Mouse (Mus musculus): ENCODE data around the gene Nek7. TPM values are rescaled to one million over a fixed set of nuclear protein-coding genes. Genes with fewer than 3 reads are reported as not detected.

The Nek7 gene
- total and polyA plus RNA-seq, 3 experiments: 29.1 to 75.1 (median 63.7) TPM

DNA sequence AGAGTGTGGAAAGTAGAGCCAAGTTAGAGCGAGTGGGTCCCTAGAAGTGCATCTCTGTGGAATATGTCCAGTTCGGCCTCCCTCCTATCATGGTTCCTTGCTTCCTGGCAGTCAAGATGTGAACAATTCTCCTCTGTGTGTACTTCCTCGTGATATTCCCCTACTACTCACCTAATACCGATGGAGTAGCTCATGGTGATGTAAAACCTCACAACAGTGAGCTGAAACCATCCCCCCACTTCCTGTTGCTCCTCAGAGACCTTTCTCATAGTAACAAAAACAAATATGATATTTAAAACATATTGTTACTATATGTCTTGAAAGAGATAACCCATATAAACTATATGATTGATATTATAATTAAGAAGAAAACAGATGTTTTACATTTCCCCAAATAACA, 9.0 kb upstream of the Nek7 start:
- no peaks in the 10 kb centered on the region for H3K27me3 ChIP-seq (replicated peaks)
- dilution Hi-C loops (cut with MboI; ENCODE audit: extremely low pct_ligation_motif_present, extremely low pct_unique_long_range_greater_than_20kb, low sequenced_read_pairs) (no loop called here), in situ Hi-C loops (cut with MboI; ENCODE audit: low pct_ligation_motif_present, low pct_unique_long_range_greater_than_20kb, low sequenced_read_pairs) (no loop called here)
- no peak overlapping the region for H3K27ac ChIP-seq (ENCODE audit: insufficient read depth, low read depth)
- H3K4me3 ChIP-seq (replicated peaks in 1 of 3; ENCODE audit: low read depth in 2 of 3, low read length in 2 of 3, poor library complexity in 1 of 3): no peak overlapping the region
- H3K9ac ChIP-seq (ENCODE audit: insufficient read depth, low read depth): no peak overlapping the region
- no peak overlapping the region for H3K4me2 ChIP-seq (ENCODE audit: insufficient read depth, low read depth, poor library complexity, severe bottlenecking)
- peaks cover 3 to 8% of the 10 kb centered on the region in 2 experiments; a peak in 3 of 4 replicates for H3K4me1 ChIP-seq (ENCODE audit: control insufficient read depth in 1 of 2, insufficient read depth in 2 of 2)
- no peak for TF ChIP-seq USF2 (conservative IDR thresholded peaks at IDR 0.05; ENCODE audit: low read depth, low read length)
- no peak for TF ChIP-seq NRF1 (IDR thresholded peaks at IDR 0.05; ENCODE audit: low read depth, low read length)
- no peak for TF ChIP-seq MYC (IDR thresholded peaks at IDR 0.05; ENCODE audit: low read depth, low read length)
- TF ChIP-seq POLR2A (IDR thresholded peaks at IDR 0.05; ENCODE audit: low read depth, low read length): no peak
- TF ChIP-seq TBP (conservative IDR thresholded peaks at IDR 0.05; ENCODE audit: low read depth, low read length): no peak
- TF ChIP-seq CHD2 (IDR thresholded peaks at IDR 0.05; ENCODE audit: low read length): no peak
- TF ChIP-seq TCF12 (IDR thresholded peaks at IDR 0.05; ENCODE audit: low read depth, low read length): no peak
- DNase-seq (ENCODE audit: extremely low read depth): no peak
- H3K9me3 ChIP-seq (replicated peaks; ENCODE audit: low read length): no peaks in the 10 kb centered on the region
- H3K36me3 ChIP-seq (replicated peaks in 1 of 2; ENCODE audit: control insufficient read depth in 1 of 2, insufficient read depth in 1 of 2, low read length in 1 of 2): no peaks in the 10 kb centered on the region
- no peaks in the 10 kb centered on the region for H3K79me2 ChIP-seq (replicated peaks; ENCODE audit: control insufficient read depth, extremely low read depth, insufficient read depth, poor library complexity, severe bottlenecking)

DNA sequence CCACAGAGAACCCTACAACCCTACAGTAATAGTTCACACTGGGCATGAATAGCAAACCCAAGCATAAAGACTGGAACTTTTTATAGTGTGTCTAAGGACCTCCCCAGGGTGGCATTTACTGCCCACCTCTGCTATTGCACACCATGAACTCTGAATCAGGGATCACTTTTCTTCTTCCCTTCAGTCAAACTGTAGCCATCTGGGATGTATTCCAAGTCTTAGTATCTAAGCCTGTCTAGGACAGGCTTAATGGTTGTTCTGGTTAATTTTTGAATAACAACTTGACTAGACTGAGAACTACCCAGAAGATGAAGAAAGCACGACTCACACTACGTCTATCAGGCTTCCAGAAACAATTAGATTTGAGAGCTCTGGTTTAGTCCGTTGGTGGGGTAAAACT, 8.5 kb upstream of the Nek7 start:
- no peaks in the 10 kb centered on the region for H3K79me2 ChIP-seq (replicated peaks; ENCODE audit: control insufficient read depth, extremely low read depth, insufficient read depth, poor library complexity, severe bottlenecking)
- no peak for DNase-seq (ENCODE audit: extremely low read depth)
- H3K27me3 ChIP-seq (replicated peaks): no peaks in the 10 kb centered on the region
- H3K4me2 ChIP-seq (ENCODE audit: insufficient read depth, low read depth, poor library complexity, severe bottlenecking): no peak overlapping the region
- no peak overlapping the region for H3K27ac ChIP-seq (ENCODE audit: insufficient read depth, low read depth)
- H3K4me3 ChIP-seq (replicated peaks in 1 of 3; ENCODE audit: low read depth in 2 of 3, low read length in 2 of 3, poor library complexity in 1 of 3): no peak overlapping the region
- TF ChIP-seq RAD21 (IDR thresholded peaks at IDR 0.05; ENCODE audit: low read depth, low read length): no peak
- TF ChIP-seq BHLHE40 (IDR thresholded peaks at IDR 0.05; ENCODE audit: low read depth, low read length): no peak
- TF ChIP-seq USF1 (IDR thresholded peaks at IDR 0.05; ENCODE audit: low read depth, low read length): no peak
- no peak for TF ChIP-seq POLR2AphosphoS2 (IDR thresholded peaks at IDR 0.05; ENCODE audit: low read depth, low read length)
- no peak for TF ChIP-seq CHD2 (IDR thresholded peaks at IDR 0.05; ENCODE audit: low read length)
- no peak for TF ChIP-seq NRF1 (IDR thresholded peaks at IDR 0.05; ENCODE audit: low read depth, low read length)
- no peak for TF ChIP-seq CTCF (conservative IDR thresholded peaks at IDR 0.05 in 1 of 2, IDR thresholded peaks at IDR 0.05 in 1 of 2; ENCODE audit: low read depth in 2 of 2, low read length in 2 of 2)
- TF ChIP-seq SIN3A (IDR thresholded peaks at IDR 0.05; ENCODE audit: low read length): no peak
- TF ChIP-seq ZKSCAN1 (IDR thresholded peaks at IDR 0.05; ENCODE audit: borderline replicate concordance, low read depth, low read length): no peak
- TF ChIP-seq HCFC1 (IDR thresholded peaks at IDR 0.05; ENCODE audit: low read depth, low read length): no peak
- no peak for TF ChIP-seq SMC3 (IDR thresholded peaks at IDR 0.05; ENCODE audit: low read depth, low read length)
- TF ChIP-seq MAFK (IDR thresholded peaks at IDR 0.05; ENCODE audit: insufficient replicate concordance, low read length): no peak
- no peak for TF ChIP-seq E2F4 (IDR thresholded peaks at IDR 0.05; ENCODE audit: insufficient replicate concordance, low read depth, low read length)
- TF ChIP-seq TCF12 (IDR thresholded peaks at IDR 0.05; ENCODE audit: low read depth, low read length): no peak
- TF ChIP-seq NELFE (IDR thresholded peaks at IDR 0.05; ENCODE audit: low read depth, low read length): no peak
- no peak for TF ChIP-seq JUN (IDR thresholded peaks at IDR 0.05; ENCODE audit: insufficient read depth, low read depth, low read length)
- no peak for TF ChIP-seq IRF4 (IDR thresholded peaks at IDR 0.05; ENCODE audit: low read depth, low read length)
- in situ Hi-C loops (cut with MboI; ENCODE audit: low pct_ligation_motif_present, low pct_unique_long_range_greater_than_20kb, low sequenced_read_pairs): no loop called here
- H3K4me1 ChIP-seq (ENCODE audit: control insufficient read depth in 1 of 2, insufficient read depth in 2 of 2): peaks cover 7 to 8% of the 10 kb centered on the region in 2 experiments
- no peaks in the 10 kb centered on the region for H3K9me3 ChIP-seq (replicated peaks; ENCODE audit: low read length)
- dilution Hi-C loops (cut with MboI; ENCODE audit: extremely low pct_ligation_motif_present, extremely low pct_unique_long_range_greater_than_20kb, low sequenced_read_pairs): no loop called here
- H3K36me3 ChIP-seq (replicated peaks in 1 of 2; ENCODE audit: control insufficient read depth in 1 of 2, insufficient read depth in 1 of 2, low read length in 1 of 2): no peaks in the 10 kb centered on the region
- no peak overlapping the region for H3K9ac ChIP-seq (ENCODE audit: insufficient read depth, low read depth)

Data from CH12.LX (cell line).